Mouse (Mus musculus) macrophage (primary cell): Measurements from ENCODE around the gene Tiprl. TPM values are rescaled to one million over a fixed set of nuclear protein-coding genes. Genes with fewer than 3 reads are reported as not detected.

Experiments used
- H3K27ac ChIP-seq: fragments of 350-480 bp; formaldehyde crosslinking; 2 replicates; pipeline ENCODE4 v1.9.0; 2021
- H3K36me3 ChIP-seq: fragments of 350-480 bp; formaldehyde crosslinking; 2 replicates; pipeline ENCODE4 v1.9.0; 2021; ENCODE audit errors: inconsistent target
- H3K4me3 ChIP-seq: fragments of 350-480 bp; formaldehyde crosslinking; 2 replicates; pipeline ENCODE4 v1.9.0; 2021; ENCODE audit errors: inconsistent target
- H3K79me2 ChIP-seq: fragments of 350-480 bp; formaldehyde crosslinking; 2 replicates; pipeline ENCODE4 v1.9.0; 2021; ENCODE audit errors: inconsistent target
- WGBS: methylation state at CpG from one replicate; pipeline ENCODE4 v1.1.7; 2026; ENCODE audit warnings: inconsistent platforms; ENCODE audit not compliant: missing documents; 5-methylcytosine and 5-hydroxymethylcytosine counted together
- polyA plus RNA-seq: library from polyadenylated mRNA; stranded (reverse); fragments of 250-400 nt; gene quantifications from 3 replicates; pipeline ENCODE4 v1.2.4, GENCODE M21; 2018; ENCODE audit warnings: inconsistent platforms

The Tiprl gene
- polyA plus RNA-seq, 1 experiment from 2014 or later, result 37.4 TPM

DNA sequence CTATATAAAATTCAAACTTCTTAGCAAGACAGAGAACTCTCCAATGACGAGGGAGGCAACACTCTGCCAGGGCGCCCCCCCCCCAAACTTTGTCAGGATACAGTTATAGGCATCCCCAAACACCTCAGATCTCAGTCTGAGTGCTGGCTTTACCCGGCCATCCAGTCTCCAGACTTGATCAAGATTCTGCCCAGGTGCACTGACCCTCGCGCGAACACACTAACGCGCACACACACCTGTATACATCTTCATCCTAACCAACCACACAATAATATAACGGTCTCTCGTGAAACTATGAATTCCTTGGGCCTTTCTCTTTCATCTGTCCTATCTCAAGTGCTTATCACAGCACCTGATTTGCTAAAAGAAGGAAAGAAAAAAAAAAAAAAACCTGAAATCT lies 950 bp downstream of the Tiprl start:
- Histone ChIP-seq H3K36me3 (no peaks in the 10 kb centered on the region), H3K27ac (peak overlapping the region; percentile 39), H3K4me3 (peak overlapping the region; percentile 86), H3K79me2 (peaks cover 55% of the 10 kb centered on the region)
- WGBS, result 18% methylated on average over 6 of the region's 10 CpGs

DNA sequence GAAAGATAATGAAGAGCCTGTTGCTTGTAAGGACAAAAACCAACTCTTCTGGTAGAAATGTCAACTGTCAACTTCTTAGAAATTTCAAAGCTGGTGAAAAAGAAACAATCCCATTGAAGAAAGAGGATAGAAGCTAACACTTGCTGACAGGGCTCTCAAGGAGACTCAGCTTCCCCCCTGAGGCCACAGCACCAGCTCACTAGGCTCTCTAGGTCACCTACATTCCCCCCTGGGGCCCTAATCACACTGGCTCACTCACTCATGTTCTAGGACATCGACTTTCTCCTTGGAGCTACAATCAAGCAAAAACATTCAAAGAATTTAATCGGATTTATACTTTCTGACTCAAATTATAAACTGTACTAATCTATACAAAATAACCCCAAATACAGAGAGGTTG lies 3.0 kb downstream of the Tiprl start:
- no peak overlapping the region for H3K4me3 ChIP-seq
- H3K79me2 ChIP-seq, result peaks cover 76% of the 10 kb centered on the region
- WGBS, result 80% methylated on average over 2 of the region's 2 CpGs
- H3K36me3 ChIP-seq, result no peaks in the 10 kb centered on the region
- H3K27ac ChIP-seq, result no peak overlapping the region

DNA sequence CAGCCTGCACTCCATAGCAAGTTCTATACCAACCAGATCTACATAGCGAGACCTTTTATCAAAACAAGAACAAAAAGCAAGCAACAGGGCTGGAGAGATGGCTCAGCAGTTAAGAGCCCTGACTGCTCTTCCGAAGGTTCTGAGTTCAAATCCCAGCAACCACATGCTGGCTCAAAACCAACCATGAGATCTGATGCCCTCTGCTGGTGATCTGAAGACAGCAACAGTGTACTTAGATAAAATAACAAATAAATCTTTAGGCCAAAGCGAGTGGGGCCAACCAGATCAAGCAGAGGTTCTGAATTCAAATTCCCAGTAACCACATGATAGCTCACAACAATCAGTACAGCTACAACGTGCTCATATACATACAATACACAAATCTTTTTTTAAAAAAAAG lies 6.1 kb downstream of the Tiprl start:
- WGBS, result 94% methylated on average over 4 of the region's 4 CpGs
- Histone ChIP-seq H3K4me3 (no peak overlapping the region), H3K79me2 (peaks cover 82% of the 10 kb centered on the region)

DNA sequence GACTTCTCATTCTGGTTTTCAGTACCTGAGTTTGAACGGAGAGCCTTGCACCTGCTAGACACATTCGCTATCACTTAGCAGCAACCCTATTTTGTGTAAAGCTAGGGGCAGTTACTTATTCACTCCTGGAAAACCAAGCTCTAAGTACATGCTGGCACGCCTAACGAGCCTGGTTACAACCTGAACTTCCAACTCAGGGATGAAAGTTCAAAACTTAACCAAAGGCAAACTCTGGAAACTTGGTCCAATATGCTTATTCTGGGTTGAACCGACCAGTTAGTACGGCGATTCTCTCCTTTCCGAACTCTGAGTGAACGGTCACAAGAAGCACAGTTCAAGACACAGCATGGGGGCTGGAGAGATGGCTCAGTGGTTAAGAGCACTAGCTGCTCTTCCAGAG lies 7.2 kb downstream of the Tiprl start:
- Histone ChIP-seq H3K27ac (no peak overlapping the region), H3K4me3 (no peak overlapping the region), H3K79me2 (peaks cover 71% of the 10 kb centered on the region), H3K36me3 (peaks cover 16% of the 10 kb centered on the region; the same call in 1 of the 2 replicates)
- WGBS, result 97% methylated on average over 9 of the region's 9 CpGs

More for the DNA sequence above, 6.1 kb downstream of the Tiprl start:
- Histone ChIP-seq H3K36me3 (peaks cover 12% of the 10 kb centered on the region; the same call in 1 of the 2 replicates), H3K27ac (no peak overlapping the region)

DNA sequence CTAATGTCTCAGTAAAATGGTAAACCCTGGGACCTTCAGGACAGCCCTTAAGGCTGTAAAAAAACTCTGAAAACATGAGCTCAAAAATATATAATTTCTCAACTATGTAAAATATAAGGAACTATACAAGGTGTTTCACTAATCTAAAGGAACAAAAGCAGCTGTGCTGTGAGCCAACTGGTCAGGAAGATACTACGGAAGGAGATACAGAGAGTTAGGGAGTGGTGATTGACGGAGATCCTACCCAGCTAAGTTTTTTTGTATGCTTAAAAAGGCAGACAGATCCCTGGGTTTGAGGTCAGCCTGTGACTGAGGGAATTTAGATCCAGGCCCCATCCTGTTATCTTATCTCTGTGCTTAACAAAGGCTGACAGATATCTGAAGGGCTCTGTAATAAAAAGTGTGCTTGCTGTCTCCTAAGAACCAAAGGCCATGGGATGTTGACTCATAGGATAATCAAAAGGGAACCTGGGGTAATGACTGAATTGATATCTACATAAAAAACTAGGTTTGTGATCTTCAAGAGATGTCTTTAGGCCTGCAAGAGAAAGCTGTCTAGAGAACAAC lies 19.7 kb downstream of the Tiprl start:
- no peak overlapping the region for H3K4me3 ChIP-seq
- H3K27ac ChIP-seq, result no peak overlapping the region
- H3K79me2 ChIP-seq, result no peaks in the 10 kb centered on the region
- peaks cover 49% of the 10 kb centered on the region for H3K36me3 ChIP-seq
- WGBS, result 93% methylated on average over 2 of the region's 2 CpGs

DNA sequence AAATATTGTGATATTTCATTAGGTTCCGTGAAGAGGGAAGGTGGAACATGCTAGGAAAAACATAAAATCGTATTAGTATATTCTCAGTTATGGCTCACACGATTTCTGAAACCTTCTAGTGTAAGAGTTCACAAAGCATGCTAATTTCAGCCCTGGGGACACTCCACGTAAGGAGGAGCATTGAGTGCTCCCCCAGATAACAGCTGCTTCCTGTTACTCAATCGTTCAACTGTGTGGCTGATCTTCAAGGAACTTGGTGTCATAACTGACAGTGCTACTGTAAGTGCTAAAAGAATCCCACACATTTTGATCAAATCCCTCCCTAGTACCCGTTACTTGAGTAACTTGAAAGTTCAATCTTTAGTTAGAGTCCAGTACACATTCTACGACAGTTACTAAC lies 21.0 kb downstream of the Tiprl start:
- WGBS, result 25% methylated on average over 7 of the region's 7 CpGs
- H3K79me2 ChIP-seq, result no peaks in the 10 kb centered on the region
- peaks cover 36% of the 10 kb centered on the region for H3K36me3 ChIP-seq
- H3K27ac ChIP-seq, result no peak overlapping the region
- no peak overlapping the region for H3K4me3 ChIP-seq

DNA sequence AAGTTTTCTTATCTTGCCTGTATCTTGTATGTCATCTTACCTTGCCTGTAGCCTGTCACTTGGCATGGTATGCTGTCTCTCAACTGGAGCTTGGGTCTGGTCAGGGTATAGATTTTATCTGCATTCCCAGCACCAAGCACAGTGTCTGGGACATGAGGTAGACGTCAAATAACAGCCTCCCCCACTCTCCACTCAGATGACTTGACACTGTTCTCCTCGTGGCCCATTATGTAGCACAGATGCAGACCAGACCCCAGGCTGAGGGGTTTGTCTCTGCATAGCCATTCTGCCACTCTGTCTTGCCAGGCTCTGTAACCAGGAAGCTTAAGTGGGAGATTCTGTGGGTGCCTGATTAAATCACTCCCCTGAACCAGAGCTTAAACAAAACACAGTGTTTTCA lies 31.2 kb downstream of the Tiprl start:
- WGBS, result 62% methylated on average over 2 of the region's 2 CpGs
- Histone ChIP-seq H3K27ac (no peak overlapping the region), H3K79me2 (no peaks in the 10 kb centered on the region), H3K4me3 (no peak overlapping the region), H3K36me3 (no peaks in the 10 kb centered on the region)

DNA sequence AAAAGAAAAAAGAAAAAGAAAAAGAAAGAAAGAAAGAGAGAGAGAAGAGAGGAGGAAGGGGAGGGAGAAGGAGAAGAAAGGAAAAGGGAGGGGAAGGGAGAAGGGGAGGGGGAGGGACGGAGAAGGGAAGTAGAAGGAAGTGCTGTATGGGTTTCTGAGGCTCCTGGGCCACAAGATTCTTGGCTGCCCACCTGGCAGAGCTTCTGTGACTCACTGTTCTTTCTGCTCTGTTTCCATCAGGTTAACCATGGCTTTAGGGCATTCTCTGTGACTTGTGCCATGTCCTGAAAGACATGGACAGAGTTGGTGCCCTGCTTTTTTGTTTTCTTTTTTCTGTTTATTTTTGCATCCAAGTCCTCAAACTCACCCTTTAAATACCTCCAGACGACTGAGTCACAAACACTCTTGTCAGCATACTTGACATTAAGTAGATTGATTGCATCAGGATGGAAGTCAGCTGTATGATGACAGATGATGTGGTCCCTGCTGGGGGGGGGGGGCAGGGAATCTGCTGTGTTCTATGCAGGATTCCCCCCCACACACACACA lies 33.2 kb downstream of the Tiprl start:
- 47% methylated on average over 2 of the region's 2 CpGs for WGBS
- no peak overlapping the region for H3K4me3 ChIP-seq
- no peaks in the 10 kb centered on the region for H3K79me2 ChIP-seq
- H3K36me3 ChIP-seq, result no peaks in the 10 kb centered on the region
- H3K27ac ChIP-seq, result no peak overlapping the region

DNA sequence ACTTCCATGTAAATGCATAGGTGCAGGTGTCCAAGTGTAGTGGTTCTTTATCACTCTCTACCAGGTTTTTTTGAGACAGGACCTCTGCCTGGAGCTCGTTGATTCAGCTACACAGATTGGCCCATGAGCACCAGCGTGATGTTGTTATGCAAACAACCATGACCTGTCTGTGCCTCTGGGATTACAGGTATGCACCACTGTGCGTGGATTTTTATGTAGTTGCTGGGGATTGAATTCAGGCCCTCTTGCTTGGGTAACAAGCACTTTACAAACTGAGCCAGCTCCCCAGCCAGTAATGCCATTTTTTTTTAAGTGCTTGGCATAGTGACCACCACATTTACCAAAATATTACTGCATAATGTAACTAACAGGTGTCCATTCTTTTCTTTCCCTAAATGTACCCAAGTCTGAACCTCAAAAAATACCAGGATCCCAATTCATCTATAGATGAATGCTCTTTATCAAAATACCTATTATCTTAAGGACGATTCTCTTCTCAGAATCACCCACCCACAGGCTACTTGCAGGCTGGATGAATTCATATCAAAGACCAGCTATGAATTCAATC lies 35.3 kb downstream of the Tiprl start:
- Histone ChIP-seq H3K4me3 (no peak overlapping the region), H3K36me3 (no peaks in the 10 kb centered on the region), H3K27ac (no peak overlapping the region), H3K79me2 (no peaks in the 10 kb centered on the region)
- 100% methylated on average over 4 of the region's 4 CpGs for WGBS

DNA sequence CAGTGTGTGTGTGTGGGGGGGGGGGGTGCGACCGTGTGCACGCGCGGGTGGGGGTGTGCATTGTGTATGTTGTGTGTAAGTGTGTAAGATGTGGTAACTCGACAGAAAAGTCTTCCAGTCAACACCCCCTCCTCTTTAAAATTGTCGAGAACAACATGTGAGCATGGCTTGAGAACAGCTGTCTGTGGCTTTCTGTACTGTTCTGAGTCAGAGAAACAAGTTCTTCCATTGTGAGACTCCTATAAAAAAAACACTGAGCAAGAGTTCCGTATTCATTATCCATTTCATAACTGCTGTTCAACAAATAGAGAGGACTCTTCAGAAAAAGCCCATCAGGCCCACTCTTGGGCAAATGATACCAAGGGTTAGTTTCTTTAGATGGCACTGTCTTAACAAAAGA lies 36.0 kb downstream of the Tiprl start:
- Histone ChIP-seq H3K36me3 (no peaks in the 10 kb centered on the region), H3K79me2 (no peaks in the 10 kb centered on the region), H3K4me3 (no peak overlapping the region), H3K27ac (no peak overlapping the region)
- 83% methylated on average over 3 of the region's 8 CpGs for WGBS

DNA sequence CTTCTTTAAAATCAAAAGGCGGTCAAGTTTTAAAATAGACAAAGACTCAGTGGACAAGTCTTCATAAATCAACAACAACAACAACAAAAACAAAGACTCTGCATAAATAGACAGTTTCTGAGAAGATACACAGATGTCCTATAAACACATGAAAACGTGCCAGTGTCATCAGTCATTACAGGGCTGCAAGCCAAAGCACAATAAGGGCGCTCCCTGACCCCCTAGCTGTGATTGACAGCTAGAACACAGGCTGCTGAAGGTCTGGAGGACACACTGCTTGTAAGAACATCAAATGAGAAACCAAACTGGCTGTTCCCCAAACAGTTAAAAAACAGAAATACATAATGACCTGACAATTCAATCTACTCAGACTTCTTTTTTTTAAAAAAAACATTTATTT lies 37.2 kb downstream of the Tiprl start:
- Histone ChIP-seq H3K79me2 (no peaks in the 10 kb centered on the region), H3K27ac (no peak overlapping the region), H3K36me3 (no peaks in the 10 kb centered on the region), H3K4me3 (no peak overlapping the region)
- 94% methylated on average over 3 of the region's 3 CpGs for WGBS

DNA sequence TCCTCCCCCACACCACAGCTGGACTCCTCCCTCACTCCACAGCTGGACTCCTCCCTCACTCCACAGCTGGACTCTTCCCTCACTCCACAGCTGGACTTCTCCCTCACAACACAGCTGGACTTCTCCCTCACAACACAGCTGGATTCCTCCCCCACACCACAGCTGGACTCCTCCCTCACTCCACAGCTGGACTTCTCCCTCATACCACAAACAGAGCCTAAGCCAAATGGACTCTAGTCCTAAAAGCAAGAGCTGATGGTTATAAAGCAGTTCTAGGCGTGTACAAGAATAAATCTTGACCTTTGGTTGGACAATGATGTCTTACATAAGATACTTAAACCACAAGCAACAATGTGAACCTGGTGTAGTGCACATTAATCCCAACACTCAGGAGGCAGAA lies 37.8 kb downstream of the Tiprl start:
- Histone ChIP-seq H3K27ac (no peak overlapping the region), H3K4me3 (no peak overlapping the region), H3K36me3 (no peaks in the 10 kb centered on the region), H3K79me2 (no peaks in the 10 kb centered on the region)
- WGBS, result 92% methylated on average over 1 of the region's 1 CpGs

DNA sequence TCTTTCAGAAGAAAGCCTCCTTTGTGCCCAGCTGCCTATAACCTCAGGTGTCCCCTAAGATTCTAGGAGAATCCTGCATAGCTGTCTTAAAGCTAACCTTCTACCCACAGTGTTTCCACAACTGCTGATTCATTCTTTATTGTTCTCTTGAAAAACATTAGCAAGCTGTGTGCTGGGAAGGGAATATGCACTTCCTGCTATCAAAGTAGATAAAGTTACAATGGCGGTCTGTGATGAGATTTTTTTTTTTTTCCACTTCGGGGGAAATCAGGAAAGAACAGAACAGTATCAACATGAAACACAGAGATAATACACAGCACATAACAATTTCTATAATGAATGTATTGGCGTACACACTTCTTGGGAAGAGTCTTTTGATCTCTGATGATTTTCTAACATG lies 38.9 kb downstream of the Tiprl start:
- Histone ChIP-seq H3K4me3 (no peak overlapping the region), H3K79me2 (peaks cover 4% of the 10 kb centered on the region), H3K27ac (no peak overlapping the region), H3K36me3 (no peaks in the 10 kb centered on the region)
- WGBS, result 30% methylated on average over 3 of the region's 3 CpGs

DNA sequence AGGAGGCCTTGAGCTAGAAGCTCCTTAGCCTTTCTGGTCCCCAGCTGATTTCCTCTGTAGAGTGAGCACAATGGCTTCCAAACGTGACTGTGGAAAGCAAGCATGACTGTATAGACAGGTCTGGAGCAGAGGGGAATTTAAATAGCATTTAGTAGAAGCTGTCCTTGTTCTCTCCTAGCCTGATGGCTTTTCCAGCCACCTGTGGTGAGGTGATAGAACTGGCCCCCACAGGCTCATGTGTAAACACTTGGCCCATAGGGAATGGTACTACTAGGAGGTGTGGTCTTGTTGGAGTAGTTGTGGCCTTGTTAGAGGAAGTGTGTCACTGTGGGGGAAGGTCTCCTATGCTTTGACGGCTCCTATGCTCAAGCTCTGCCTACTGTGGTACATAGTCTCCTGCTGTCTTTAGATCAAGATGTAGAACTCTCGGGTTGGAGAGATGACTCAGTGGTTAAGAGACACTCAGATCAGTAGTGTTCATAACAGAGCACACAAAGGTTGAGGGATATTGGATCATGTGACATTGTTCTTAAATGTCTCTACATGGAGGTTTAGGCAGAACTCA lies 41.3 kb downstream of the Tiprl start:
- H3K27ac ChIP-seq, result peak overlapping the region; percentile 21; the same call in 1 of the 2 replicates
- WGBS, result 58% methylated on average over 3 of the region's 3 CpGs
- no peaks in the 10 kb centered on the region for H3K36me3 ChIP-seq
- H3K4me3 ChIP-seq, result no peak overlapping the region
- peaks cover 28% of the 10 kb centered on the region for H3K79me2 ChIP-seq

DNA sequence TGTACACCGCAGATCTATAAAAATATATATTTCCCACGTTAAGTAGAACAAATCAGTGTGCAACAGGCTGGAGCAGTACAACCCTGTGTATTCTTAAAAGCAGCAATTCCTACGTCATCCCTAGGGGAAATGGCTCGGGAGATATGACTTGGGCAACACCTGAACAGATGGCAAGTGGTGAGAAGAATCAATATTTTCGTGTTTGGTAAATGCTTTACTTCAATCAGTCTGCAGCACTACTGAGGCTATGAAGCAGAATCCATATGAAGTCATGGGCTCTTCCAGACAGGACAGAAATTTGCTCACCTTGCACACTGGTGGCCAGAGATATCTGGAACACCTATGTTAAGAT lies 42.2 kb downstream of the Tiprl start:
- H3K36me3 ChIP-seq, result no peaks in the 10 kb centered on the region
- peak overlapping the region; percentile 21 for H3K27ac ChIP-seq
- WGBS, result 6% methylated on average over 5 of the region's 5 CpGs
- peak overlapping the region; percentile 40 for H3K4me3 ChIP-seq
- peaks cover 36% of the 10 kb centered on the region for H3K79me2 ChIP-seq
